Mouse (Mus musculus): ENCODE results near the gene Shq1.

The Shq1 gene

DNA sequence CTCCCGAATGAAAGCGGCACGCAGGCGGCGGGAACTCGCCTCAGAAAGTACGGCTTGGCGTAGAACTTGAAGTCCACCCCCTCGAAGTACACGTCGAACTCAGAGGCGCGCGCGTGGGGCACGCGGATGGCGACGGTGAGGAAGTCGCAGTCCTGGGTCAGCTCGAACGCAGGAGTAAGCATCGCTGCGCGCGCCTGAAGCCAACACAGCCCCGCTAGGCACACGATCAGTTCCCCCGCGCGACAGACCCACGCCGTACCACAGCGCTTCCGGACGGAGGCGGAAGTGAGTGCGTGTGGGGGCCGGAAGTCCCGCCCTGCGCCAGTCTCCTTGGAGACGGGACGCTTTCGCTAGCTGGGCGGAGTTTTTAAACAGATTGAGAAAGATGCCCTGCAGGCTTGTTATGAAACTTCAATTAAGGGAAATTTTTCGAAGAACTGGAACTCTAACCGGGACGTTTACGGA is at the start of gene Shq1:
TSS of gene Shq1 (minus strand) at position 278 of the 465 bp plus-strand sequence.
- DNase-seq (ENCODE audit: low spot score in 2 of 2), result peak; percentile 84 to 91

DNA sequence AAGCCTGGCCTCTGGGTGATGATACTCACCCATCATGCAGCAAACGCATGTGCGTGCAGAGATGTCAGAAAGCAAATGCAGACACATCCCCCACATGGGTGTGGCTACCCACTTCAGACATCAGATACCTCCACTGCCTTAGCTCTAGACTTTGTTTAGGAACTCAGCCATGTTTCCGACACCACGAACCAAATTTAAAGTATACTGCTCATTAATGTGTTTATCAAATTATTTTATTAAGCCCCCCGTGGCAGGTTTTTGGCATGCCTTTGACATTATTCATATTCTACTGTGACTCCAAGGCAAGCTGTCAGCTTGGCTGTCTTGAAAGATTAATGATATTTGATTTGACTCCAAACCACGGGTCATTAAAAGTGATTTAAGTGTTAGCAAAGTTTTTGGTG is 49.1 kb upstream of the Shq1 start:
- no peak for DNase-seq (ENCODE audit: low spot score in 2 of 2)

DNA sequence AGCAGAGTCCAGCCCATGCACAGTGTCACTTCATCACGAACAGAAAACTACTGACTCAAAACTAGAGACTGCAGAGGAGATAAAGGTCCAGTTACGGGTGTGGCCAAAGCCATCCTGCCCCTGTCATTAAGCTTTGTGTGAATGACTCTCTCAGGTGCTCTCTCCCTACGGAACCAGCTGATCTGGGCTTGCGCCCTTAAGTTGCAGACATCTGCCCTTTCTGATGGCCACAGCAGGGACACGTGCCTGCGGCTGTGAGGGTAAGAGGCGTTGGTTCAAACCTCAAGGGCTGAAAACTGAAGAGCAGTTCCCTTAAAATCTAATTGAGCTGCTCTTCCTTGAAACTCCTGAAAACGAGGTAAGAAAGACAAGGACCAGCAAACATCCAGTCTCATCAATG is 45.9 kb upstream of the Shq1 start:
- DNase-seq (ENCODE audit: low spot score in 2 of 2), result no peak

DNA sequence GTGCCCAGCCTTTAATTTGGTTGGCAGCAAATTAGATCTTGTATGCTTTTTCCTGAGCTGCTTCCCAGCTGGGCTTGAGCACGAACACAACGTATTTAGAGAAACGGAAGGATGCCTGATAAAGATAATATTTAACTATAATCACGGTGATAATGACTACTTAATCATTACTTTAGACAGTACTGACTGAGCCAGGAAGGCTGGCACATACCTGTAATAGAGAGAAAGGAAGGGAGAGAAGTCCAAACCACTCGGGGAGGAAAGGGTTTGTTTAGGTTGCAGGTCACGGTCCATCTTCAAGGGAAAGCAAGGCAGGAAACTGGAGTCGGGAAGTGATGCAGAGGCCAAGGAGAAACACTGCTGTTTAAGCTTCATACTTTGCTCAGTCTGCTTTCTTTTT is 45.2 kb upstream of the Shq1 start:
- DNase-seq (ENCODE audit: low spot score in 2 of 2), result no peak

DNA sequence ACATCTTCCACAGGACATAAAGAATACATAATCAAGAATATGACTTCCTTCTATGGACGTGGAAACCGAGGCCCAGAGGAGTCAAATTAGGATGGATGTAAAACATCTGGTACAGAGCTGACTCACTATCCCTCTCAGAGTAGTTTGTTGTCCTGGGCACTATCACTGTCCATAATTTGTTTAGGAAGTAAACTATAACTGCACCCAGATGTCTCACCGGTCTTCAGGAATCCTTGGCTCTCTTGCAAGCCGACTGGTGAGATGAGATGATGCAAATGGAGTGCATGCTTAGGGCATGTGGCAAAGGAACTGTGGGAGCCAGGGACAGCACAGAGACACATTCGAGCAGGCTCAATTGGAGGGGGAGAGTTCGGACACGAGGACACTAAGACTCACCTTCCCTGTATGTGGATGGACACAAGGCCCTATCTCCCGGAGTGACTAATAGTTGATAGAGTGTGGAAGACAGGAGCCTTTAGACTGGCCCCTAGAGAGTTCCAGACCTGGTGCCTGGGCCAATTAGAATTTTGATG is 44.4 kb upstream of the Shq1 start:
- DNase-seq (ENCODE audit: low spot score in 2 of 2), result no peak

DNA sequence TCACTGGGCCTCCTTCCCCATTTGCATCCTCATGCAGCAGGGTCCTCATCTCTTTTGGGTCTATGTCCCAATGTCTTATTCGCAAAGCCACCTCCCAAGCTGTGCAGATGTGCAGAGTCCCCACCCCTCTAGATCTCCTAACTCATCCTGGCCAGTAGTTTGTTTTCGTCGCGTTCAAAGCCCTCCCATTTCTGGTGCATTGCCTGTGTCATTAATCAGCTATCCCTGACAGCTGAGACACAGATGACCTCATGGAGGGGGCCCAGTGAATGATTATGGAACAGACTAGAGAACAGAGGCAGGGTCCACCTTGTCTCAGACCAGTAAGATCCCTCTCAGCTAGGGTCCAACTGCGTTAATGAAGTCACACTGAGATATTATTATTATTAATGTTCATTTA is 39.9 kb upstream of the Shq1 start:
- no peak for DNase-seq (ENCODE audit: low spot score in 2 of 2)

DNA sequence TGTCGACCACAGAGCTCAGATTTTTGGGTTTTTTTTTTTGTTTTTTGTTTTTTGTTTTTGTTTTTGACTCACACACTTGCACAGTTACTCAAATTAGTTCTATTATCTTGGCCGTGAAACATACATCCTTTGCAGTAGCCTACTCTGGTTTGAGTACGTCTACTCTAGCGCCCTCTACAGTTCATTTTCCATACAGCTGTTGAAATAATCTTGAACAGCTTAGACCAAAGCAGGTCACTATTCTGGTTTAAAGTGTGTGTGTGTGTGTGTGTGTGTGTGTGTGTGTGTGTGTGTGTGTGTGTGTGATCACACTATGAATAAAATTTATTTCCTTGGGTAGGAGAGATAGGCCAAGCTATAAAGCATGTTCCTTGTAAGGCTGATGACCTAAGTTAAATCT is 39.2 kb upstream of the Shq1 start:
- no peak for DNase-seq (ENCODE audit: low spot score in 2 of 2)

DNA sequence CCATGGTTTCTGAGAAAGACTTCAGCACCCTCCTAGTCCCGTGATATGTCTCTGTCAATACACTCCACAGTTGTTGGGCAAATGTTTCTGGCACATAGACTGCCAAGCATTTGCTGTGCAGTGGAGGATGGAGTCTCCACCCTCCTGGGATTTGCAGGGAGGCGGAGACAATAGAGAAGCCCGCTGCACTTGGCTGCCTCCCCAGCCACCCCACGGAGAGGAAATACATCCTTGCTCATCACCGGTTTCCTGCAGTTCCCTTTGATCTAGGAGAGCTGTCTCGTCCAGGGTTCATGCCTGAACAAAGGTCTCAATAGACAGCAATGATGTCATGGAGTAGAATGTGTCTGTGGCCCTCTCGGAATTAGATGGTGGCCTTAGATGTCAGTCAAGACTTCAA is 38.5 kb upstream of the Shq1 start:
- DNase-seq (ENCODE audit: low spot score in 2 of 2), result no peak

DNA sequence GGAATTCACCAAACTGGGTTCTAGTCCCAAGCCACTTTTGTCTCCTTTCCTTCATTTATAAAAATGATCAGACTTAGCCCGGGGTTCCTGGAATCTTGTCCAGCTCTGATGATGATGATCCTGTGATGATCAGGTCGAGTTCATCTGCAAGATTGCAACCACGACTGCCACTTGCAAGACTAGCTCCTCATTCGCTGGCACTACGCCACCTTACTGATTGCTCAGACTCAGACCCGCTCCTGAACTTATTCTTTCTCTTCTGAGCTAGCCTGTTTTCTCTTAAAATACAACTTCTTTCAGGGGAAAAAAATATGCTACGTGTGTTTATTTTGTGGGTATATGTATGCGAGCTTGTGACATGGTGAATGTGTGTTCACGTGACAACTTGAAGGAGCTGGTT is 38.0 kb upstream of the Shq1 start:
- DNase-seq (ENCODE audit: low spot score in 2 of 2), result no peak

DNA sequence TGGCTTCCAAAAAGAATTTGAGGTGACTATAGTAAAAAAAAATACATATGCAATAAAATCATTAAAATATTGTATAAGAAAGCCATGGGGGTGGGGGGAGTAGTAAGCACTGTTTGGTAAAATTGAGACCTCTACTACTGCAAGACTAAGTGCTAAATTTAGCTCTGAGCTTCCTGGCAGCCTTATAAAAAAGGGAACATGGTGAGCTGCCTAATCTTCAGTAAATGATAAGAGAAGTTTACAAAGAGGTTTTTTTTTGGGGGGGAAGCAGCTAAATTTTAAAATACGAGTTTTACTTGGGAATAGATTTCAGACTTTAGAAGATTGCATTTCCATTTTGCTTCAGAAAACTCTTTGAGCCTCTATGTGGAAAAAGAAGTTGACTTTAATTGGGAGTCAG is 37.3 kb upstream of the Shq1 start:
- DNase-seq (ENCODE audit: low spot score in 2 of 2), result no peak

DNA sequence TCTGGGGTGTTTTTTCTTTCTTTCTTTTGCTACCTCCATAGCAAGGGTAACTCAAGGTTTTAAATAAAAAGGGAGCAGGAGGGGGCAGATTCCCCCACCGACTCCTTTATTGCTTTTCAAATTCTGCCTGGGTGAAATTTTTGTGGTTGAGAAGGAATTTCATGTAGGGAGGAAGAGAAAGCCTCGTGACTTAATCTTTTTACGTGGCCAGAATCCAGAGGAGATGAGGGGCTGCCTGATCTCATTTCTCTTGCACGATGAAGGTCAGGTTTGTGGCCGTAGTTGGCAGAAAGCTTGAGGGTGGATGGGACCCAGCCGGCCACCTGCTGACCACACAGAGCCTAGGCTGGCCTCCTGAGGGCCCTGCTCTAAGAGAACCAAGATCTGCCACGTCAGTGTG is 36.6 kb upstream of the Shq1 start:
- no peak for DNase-seq (ENCODE audit: low spot score in 2 of 2)

DNA sequence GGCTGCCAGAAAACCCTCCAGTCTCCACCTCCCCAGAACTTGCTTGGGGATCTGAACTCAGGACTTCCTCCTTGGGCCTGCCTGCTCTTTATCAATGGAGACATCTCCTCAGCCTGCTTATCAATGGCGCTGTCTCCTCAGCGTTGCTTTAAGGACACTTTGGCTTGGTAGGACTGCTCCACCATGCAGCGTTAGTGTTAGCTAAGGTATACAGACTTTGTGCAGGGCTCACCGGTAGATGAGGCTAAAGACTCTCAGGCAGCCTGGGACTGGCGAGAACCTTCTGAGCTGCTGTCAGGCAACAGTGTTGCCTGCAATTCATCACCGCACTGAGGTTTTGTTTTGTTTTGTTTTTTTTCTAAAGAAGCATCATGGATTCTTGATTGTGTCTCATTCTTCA is 35.9 kb upstream of the Shq1 start:
- DNase-seq (ENCODE audit: low spot score in 2 of 2), result no peak

DNA sequence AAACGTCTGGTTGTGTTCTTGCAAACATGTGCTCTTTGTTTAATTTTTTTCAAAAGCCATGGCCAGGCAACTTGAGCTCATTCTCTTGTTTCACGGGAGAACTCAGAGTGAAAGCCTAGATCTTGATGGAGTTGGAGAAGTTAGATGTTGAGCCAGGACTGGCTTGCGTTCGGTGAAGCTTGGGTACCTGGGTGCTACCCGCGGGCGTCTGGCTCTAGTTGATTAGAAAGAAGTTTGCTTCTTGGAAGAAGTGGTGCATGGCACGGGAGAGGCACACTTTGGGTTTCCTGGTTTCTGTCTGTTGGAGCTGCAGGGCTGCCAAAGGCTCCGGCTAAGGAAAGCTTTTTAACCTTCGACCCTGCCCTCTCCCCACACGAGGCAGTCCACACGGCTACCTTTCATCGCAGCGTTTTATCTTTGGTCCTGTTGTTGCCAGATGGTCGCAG is 34.4 kb upstream of the Shq1 start:
- DNase-seq (ENCODE audit: low spot score in 2 of 2), result no peak

DNA sequence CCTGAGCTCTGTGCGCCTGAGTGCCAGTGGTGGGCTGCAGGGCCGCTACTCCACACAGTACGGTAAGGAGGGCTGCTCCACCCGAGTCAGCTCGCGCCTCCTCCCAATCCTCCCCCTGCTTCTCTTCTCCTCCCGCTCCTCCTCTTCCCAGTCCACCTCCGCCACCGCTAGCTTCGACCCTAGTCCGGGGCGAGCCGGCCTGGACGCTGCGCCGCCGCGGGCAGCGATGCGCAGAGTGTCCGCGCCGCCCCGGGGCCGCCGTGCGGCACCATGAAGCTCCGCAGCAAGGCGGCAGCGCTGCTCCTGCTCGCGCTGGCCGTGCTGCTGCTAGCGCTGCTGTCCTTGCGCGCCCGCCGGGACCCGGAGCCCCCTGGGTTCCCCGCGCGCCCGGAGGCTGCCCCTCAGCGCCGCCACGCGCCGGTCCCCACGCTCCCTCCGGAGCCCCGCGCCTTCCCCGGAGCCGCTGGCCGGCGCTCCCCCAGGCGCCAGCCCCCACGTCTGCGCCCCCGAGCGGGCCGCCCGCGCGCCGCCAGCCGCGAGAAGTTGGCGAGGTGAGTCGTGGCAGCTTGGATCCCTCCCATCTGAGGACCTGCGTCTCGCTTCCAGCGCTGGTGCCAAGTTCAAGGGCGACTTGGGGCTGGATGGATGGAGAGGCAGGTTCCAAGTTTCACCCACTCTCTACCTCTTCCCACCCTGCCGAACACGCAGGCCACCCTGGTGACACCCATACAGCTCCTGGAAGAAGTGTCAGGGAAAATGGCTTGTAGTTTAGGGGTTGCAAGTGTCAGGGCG is 33.8 kb upstream of the Shq1 start, which contains the start of gene Gxylt2:
TSS of gene Gxylt2 (plus strand) at position 161 of the 792 bp plus-strand sequence.
- no peak for DNase-seq (ENCODE audit: low spot score in 2 of 2)

DNA sequence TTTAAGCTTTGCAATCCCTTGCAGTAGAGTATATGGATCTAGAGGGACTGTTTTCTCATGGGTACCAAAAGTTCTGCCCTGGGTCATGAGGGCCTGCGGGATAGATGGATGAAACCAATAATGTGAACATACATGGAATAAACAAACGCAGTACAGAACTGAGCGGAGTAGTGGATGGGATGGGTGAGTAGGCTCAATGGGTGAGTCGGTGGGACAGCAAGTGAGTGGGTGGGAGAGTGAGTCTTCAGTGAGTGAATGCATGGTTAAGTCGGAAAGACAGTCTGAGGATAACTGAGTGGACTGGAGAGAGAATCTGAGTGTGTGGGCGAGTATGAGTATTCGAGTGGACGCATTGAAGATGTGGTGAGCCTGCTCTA is 33.2 kb upstream of the Shq1 start:
- no peak for DNase-seq (ENCODE audit: low spot score in 2 of 2)

DNA sequence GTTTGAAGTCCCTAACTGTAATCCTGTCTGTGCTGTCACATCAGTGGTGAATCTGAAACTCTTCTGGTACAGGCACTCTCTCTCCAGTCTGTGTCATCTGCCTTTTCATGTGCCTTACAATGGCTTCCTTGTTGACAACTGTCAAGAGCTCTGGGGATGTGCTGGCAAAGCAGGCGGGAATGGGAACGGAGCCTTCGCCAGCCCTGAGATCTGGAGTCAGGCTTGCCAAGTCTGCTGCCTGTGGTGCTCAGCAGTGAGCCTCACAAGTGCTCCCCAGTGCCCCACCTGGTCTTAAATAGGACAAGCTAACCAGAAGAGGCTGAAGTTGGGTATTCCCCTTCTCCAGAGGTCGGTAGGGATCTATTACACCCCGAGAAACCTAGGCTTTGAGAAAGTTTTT is 29.8 kb upstream of the Shq1 start:
- no peak for DNase-seq (ENCODE audit: low spot score in 2 of 2)

DNA sequence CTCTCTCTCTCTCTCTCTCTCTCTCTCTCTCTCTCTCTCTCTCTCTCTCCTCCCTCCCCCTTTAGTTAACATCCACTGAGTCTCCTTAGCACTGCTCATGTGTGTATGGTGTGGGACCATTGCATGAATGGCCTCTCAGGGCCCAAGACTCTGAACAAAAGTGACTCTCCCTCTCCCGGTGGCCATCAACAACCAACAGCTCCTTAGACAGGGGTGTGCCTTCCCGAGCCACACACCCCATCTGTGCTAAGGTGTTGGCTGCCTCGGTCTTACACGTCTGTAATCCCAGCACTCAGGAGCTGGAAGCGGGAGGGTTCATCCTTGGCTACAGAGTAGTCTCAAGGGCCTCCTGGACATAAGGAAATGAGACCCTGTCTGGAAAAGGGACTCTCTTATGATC is 29.0 kb upstream of the Shq1 start:
- no peak for DNase-seq (ENCODE audit: low spot score in 2 of 2)

DNA sequence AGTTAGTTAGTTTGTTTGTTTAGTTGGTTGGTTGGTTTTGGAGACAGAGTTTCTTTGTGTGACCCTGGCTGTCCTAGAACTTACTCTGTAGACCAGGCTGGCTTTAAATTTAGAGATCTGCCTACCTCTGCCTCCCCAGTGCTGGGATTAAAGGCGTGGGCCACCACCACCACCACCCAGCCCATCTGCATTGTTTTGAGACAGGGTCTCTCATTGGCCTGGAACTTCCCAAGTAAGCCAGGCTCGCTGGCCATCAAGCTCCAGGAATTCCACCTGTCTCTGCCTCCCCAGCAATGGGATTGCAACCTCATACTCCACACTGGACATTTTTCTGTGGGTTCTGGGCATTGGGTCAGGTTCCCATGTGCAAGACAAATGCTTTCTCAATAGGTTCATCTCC is 15.4 kb upstream of the Shq1 start:
- DNase-seq (ENCODE audit: low spot score in 2 of 2), result no peak

DNA sequence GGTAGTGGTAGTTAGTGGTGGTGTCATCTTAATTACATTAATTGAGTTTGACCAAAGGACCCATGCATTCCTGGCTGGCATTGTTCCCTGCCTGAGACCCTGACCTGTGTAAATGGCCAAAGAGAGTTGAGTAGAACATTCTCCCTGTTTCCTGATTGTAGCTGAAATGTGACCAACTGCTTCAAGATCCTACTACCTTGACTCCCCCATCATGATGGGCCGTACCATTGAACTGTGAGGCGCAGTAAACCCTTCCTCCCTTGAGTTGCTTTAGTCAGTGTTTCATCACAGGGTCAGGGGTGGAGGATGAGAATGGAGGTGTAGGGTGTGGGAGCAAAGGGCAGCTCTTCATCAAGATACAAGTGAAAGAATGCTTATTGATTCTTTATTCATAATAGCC is 7.7 kb upstream of the Shq1 start:
- DNase-seq (ENCODE audit: low spot score in 2 of 2), result no peak

DNA sequence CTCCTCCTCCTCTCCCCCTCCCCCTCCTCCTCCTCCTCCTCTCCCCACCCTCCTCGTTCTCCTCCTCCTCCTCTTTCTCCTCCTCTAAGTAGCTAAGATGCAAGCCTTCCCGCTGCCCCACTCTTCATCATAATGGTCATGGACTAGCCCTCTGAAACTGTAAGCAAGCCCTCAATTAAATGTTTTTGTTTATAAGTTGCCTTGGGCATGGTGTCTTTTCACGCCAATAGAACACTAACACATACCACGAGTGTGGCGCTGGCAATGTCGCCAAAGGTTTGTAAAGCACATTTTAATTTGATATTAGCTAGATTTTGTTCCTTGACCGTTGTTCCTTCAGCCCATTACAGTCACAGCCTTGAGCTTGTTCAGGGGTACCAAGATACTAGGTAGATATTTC is 5.5 kb upstream of the Shq1 start:
- no peak for DNase-seq (ENCODE audit: low spot score in 2 of 2)

DNA sequence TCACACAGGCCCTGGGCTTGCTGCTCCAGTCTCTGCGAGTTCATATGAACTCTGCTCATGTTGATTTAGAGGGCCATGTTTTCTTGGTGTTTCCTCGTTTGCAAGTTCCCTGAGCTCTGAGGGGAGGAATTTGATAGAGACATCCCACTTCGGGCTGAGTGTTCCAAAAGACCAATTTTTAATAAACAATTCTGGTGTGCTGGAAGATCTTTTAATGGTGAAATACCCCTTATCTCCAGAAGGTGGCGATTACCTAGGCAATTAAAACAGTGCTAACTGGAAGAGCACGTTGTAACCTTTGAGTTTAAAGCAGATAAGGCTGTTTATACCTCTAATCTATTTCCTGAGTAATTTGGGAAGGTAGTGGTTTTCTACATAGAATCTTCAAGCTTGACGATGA is 4.0 kb upstream of the Shq1 start:
- no peak for DNase-seq (ENCODE audit: low spot score in 2 of 2)

DNA sequence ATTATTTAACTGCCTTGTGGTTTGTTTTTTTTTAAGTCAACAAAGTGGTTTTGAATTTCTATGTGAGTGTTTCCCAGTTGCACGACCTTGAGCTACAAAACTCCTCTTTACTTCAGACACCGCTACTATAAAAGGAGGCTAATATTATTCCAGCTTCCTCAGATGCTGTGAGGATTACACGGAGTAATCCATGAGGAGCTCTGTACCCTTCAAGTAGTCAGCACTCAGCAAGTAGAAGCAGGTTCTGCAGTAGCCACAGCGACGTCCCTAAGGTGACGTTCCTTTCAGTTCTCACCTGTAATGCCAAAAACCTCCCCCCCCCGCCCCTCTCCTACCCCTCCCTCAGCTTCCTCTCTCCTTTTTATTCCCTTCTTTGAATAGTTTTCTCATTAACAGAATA is 444 bp upstream of the Shq1 start:
- DNase-seq (ENCODE audit: low spot score in 2 of 2), result no peak

DNA sequence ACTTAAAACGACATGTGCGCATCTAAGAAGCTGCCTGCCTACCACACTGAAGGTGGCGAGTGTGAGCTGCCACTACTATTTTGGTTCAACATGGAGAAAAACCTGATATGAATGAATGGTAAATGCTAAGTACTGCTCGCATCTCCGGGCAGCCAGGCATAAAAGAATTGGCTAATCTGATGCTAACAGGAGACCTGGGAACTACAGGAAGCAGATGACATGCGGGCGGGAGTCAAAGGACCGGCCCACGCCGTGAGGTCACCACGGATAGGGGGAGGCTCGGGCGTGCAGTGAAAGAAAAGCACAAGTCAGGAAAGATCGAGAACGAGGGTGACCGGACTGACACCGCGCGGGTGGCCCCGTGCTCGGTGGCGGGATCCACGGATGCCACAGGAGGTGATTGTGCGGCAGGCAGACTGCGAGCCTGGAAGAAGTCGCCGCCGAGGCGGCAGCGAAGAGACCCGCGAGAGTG is 551 bp downstream of the Shq1 start:
- DNase-seq (ENCODE audit: low spot score in 2 of 2), result peak; percentile 52 to 73

DNA sequence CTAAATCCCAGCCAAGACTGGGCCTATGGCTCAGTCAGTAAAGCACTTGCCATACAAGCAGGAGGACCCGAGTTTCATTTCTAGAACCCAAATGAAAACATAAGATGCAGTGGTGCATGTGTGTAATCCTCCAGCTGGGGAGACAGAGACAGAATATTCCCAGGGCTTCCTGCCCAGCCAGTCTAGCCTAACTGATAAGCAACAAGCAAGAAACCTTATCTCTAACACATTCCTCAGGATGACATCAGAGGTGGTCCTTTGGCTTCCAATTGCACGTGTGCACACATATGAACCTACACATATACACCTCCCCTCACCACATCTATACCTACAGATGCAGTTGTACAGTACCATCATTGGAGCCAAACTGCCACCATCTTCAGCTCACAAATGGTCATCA is 2.1 kb downstream of the Shq1 start:
- no peak for DNase-seq (ENCODE audit: low spot score in 2 of 2)
